Mouse (Mus musculus) duodenum, adult 2 months (tissue): ENCODE measurements around the gene Iqcf3. TPM values are rescaled to one million over a fixed set of nuclear protein-coding genes. Genes with fewer than 3 reads are reported as not detected.

Experiments used
- polyA plus RNA-seq: library from polyadenylated mRNA; depleted of rRNA; stranded (reverse); fragments of >200 nt; gene quantifications from 2 replicates; pipeline ENCODE4 v1.2.3, GENCODE M21; 2012; ENCODE audit warnings: low replicate concordance; rRNA removed

Gene Iqcf3
- not detected in 2 replicates for polyA plus RNA-seq

DNA sequence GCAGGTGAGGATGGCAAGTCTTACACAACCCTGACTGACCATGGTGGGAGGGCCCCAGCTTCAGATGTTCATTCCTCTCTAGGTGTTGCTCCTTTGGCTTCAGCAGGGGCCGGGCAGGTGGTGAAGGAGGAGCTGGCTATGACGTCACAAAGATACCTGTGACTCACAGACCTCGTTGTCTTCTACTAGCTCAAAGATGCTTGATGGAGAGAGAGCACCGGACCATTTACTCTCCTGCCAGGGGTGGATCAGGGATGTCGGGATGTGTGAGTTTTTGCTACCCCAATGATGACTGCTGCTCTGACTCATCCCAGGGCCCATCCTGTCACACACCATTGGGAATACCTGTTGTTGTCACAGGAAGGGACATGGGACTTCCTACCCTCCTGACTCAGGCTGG is at the start of gene Iqcf3:
Iqcf3 (minus strand) TSS at position 101 of the 400 bp plus-strand sequence.

GRCm38 (mm10) chr9:106570896-106571295 is 9.5 kb upstream of the Iqcf3 start, which contains the start of gene Iqcf4:
Iqcf4 (minus strand) TSS chr9:106570996.

GRCm38 (mm10) chr9:106514273-106514672 is 47.2 kb downstream of the Iqcf3 start, which contains the start of gene Iqcf5:
Iqcf5 (plus strand) TSS chr9:106514573.

GRCm38 (mm10) chr9:106499667-106500066 is 61.8 kb downstream of the Iqcf3 start, which contains the start of gene Iqcf1:
Iqcf1 (plus strand) TSS chr9:106499967.

GRCm38 (mm10) chr9:106476924-106477484 is 84.4 kb downstream of the Iqcf3 start, which contains the start of gene Parp3:
Parp3 (minus strand) TSS chr9:106476949.

DNA sequence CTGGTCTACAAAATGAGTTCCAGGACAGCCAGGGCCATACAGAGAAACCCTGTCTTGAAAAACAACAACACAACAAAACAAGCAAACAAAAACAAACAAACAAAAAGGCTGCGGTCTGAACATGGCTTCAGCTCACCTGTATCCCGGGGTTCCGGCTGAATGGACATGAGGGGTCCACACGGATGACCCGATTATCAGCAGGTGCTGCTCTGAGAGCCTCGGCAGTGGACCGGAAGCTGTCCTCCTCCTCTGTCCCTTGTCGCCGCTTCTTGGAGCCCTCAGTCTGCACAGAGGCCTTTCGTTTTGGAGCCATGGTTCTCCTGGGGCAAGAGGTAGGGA is 85.8 kb downstream of the Iqcf3 start, which contains the start of gene Rrp9:
Rrp9 (plus strand) TSS at position 301 of the 339 bp plus-strand sequence.

DNA sequence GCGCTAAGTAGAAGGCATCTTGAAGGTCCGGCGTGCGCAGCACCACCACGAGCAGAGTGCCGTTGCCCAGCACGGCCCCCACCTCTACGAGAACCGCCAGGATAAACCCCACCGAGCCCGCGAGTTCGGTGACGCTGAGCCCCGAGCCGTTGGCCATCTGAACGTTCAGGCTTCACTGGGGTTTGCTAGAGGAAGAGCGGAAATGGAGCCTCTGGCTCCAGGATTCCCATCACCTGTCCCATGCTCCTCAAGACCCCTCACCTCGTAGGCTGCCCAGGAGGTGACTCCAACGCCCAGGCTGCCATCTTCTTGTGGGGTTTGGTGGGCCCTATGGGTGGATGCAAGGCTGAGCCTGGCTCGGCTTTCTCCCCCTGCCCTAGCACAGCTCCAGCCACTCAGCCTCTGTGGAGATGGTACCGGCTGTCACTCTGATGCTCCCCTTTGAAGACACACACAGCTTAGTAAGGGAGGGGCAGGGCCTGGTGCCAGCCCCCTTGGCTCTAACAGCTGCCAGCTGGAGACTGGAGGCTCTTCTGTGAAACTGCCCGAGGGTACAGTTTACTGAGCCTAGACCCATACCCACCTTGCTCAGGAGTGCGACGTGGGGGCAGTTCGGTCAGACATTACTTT is 95.7 kb downstream of the Iqcf3 start, which contains the start of gene Gpr62:
Gpr62 (minus strand) TSS at position 368 of the 630 bp plus-strand sequence.

DNA sequence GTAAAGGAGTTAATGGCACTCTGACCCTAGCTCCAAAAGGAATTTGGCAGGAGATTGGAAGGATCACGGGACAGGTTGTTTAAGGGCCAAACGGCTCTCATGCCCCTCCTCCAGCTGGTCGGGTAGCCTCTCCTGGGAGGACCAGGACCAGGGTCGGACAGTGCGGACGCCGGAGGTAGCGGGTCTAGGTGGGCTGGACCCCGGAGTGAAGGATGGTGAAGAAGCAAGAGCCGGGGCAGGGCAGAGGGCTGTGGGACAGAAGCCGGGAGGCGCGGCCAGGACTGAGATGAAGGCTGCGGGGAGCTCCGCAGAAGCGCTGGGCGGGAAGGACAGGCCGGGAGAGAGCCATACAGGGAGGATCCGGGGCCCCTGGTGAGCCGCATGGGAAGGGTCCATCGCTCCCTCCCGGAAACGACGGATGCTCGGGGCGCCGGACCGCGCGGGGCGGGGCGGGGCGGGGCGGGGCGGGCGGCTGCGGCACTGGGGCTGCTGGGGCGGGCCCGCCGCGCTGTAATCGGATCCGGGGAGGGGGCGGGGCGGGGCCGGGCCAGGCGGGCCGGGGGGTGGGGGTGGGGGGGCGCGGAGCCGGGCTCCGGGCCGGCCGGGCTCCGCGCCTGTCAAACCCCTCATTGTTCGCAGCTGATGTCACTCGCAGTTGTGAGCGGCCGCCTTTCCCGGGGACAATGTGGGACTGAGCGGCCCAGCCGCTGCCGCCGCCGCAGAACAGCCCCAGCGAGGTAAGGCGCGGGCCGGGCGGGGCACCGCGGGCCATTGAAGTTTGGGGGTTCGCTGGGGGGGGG is 108.0 kb downstream of the Iqcf3 start, which contains the start of gene Pcbp4:
Pcbp4 (plus strand) TSS at position 21 of the 800 bp plus-strand sequence.

Other genes starting within 250 kb of the Iqcf3 start
- gene Dusp7, start 193.0 kb downstream of the Iqcf3 start, polyA plus RNA-seq = 14.1 and 19.8 TPM in 2 replicates
- gene Rpl29, start 132.2 kb downstream of the Iqcf3 start, polyA plus RNA-seq = 296 and 334 TPM in 2 replicates
- gene Acy1, start 123.3 kb downstream of the Iqcf3 start, polyA plus RNA-seq = 113 and 257 TPM in 2 replicates
- gene Abhd14b, start 114.2 kb downstream of the Iqcf3 start, polyA plus RNA-seq = 90.3 and 94.3 TPM in 2 replicates
- gene Abhd14a, start 114.0 kb downstream of the Iqcf3 start, polyA plus RNA-seq = 25.7 and 28.4 TPM in 2 replicates
- gene Pcbp4, start 108.3 kb downstream of the Iqcf3 start, polyA plus RNA-seq = 25.3 and 35.3 TPM in 2 replicates
- gene Gpr62, start 95.7 kb downstream of the Iqcf3 start, polyA plus RNA-seq = 0.30 and 0.56 TPM in 2 replicates
- 20.7 and 23.2 TPM in 2 replicates for gene Rrp9, start 85.7 kb downstream of the Iqcf3 start, polyA plus RNA-seq
- 20.4 and 31.8 TPM in 2 replicates for gene Parp3, start 84.7 kb downstream of the Iqcf3 start, polyA plus RNA-seq
- gene Iqcf1, start 61.7 kb downstream of the Iqcf3 start, polyA plus RNA-seq = not detected in 2 replicates
- gene Iqcf5, start 47.1 kb downstream of the Iqcf3 start, polyA plus RNA-seq = not detected in 2 replicates
- gene Iqcf4, start 9.4 kb upstream of the Iqcf3 start, polyA plus RNA-seq = not detected in 2 replicates
- gene Iqcf6, start 65.0 kb upstream of the Iqcf3 start, polyA plus RNA-seq = not detected in 2 replicates
- 0.06 TPM in 2 replicates for gene Grm2, start 94.5 kb upstream of the Iqcf3 start, polyA plus RNA-seq
- 65.2 and 86.0 TPM in 2 replicates for gene Tex264, start 124.3 kb upstream of the Iqcf3 start, polyA plus RNA-seq
- gene Rad54l2, start 227.6 kb upstream of the Iqcf3 start, polyA plus RNA-seq = 28.3 and 34.4 TPM in 2 replicates